Mouse (Mus musculus): ENCODE measurements around the gene Mob3b.

Mob3b gene

GRCm38 (mm10) chr4:35065075-35065838 lies 92.0 kb downstream of the Mob3b start:
- DNase-seq (ENCODE audit: low spot score): no peak

- DNase-seq (ENCODE audit: low spot score): no peak
Measured at GRCm38 (mm10) chr4:35063146-35063719, 94.1 kb downstream of the Mob3b start.

GRCm38 (mm10) chr4:35060964-35061363 lies 96.3 kb downstream of the Mob3b start:
- DNase-seq (ENCODE audit: low spot score): no peak

GRCm38 (mm10) chr4:35060401-35060800 lies 96.9 kb downstream of the Mob3b start:
- no peak for DNase-seq (ENCODE audit: low spot score)

GRCm38 (mm10) chr4:35054362-35054761 lies 102.9 kb downstream of the Mob3b start:
- DNase-seq (ENCODE audit: low spot score): no peak

GRCm38 (mm10) chr4:35052174-35052942 lies 104.9 kb downstream of the Mob3b start:
- no peak for DNase-seq (ENCODE audit: low spot score)

- DNase-seq (ENCODE audit: low spot score): no peak
Measured at GRCm38 (mm10) chr4:35051152-35051551, 106.1 kb downstream of the Mob3b start.

GRCm38 (mm10) chr4:35049742-35050058 lies 107.6 kb downstream of the Mob3b start:
- DNase-seq (ENCODE audit: low spot score): no peak

- DNase-seq (ENCODE audit: low spot score): no peak
Measured at GRCm38 (mm10) chr4:35049036-35049741, 108.1 kb downstream of the Mob3b start.

GRCm38 (mm10) chr4:35040896-35041295 lies 116.4 kb downstream of the Mob3b start:
- DNase-seq (ENCODE audit: low spot score): no peak

- DNase-seq (ENCODE audit: low spot score): no peak
Measured at GRCm38 (mm10) chr4:35040306-35040705, 117.0 kb downstream of the Mob3b start.

- DNase-seq (ENCODE audit: low spot score): no peak
Measured at GRCm38 (mm10) chr4:35037824-35038223, 119.5 kb downstream of the Mob3b start.

GRCm38 (mm10) chr4:35034504-35035290 lies 122.6 kb downstream of the Mob3b start:
- no peak for DNase-seq (ENCODE audit: low spot score)

GRCm38 (mm10) chr4:35032758-35033157 lies 124.5 kb downstream of the Mob3b start:
- DNase-seq (ENCODE audit: low spot score): no peak

- no peak for DNase-seq (ENCODE audit: low spot score)
Measured at GRCm38 (mm10) chr4:35031623-35032022, 125.7 kb downstream of the Mob3b start.

- DNase-seq (ENCODE audit: low spot score): no peak
Measured at GRCm38 (mm10) chr4:35031141-35031540, 126.1 kb downstream of the Mob3b start.

GRCm38 (mm10) chr4:35018416-35018815 lies 138.9 kb downstream of the Mob3b start:
- no peak for DNase-seq (ENCODE audit: low spot score)

- no peak for DNase-seq (ENCODE audit: low spot score)
Measured at GRCm38 (mm10) chr4:35012401-35013307, 144.6 kb downstream of the Mob3b start.

GRCm38 (mm10) chr4:35006541-35007260 lies 150.6 kb downstream of the Mob3b start:
- no peak for DNase-seq (ENCODE audit: low spot score)

- no peak for DNase-seq (ENCODE audit: low spot score)
Measured at GRCm38 (mm10) chr4:35006056-35006455, 151.2 kb downstream of the Mob3b start.

Measured in ovary, postnatal 10 days (tissue).